Mouse (Mus musculus) erythroblast, embryonic 14.5 days (primary cell): ENCODE data around the gene Tcam1. TPM values are rescaled to one million over a fixed set of nuclear protein-coding genes. Genes with fewer than 3 reads are reported as not detected.
A peak's percentile ranks its signal among the peaks of the same experiment; 100 is the strongest.

Source experiments
- H3K27me3 ChIP-seq: 2 replicates; pipeline ENCODE4 v1.6.1; 2012; ENCODE audit warnings: inconsistent platforms; ENCODE audit not compliant: control insufficient read depth
- H3K36me3 ChIP-seq: 2 replicates; pipeline ENCODE4 v1.6.1; 2012; ENCODE audit warnings: mild to moderate bottlenecking, inconsistent platforms; ENCODE audit not compliant: control insufficient read depth
- H3K4me1 ChIP-seq: 2 replicates; pipeline ENCODE4 v1.6.1; 2012; ENCODE audit warnings: inconsistent platforms; ENCODE audit not compliant: control insufficient read depth
- H3K4me3 ChIP-seq: replicated peaks from 2 replicates; pipeline ENCODE3; 2012; ENCODE audit warnings: moderate library complexity, mild to moderate bottlenecking, inconsistent platforms
- H3K9me3 ChIP-seq: 2 replicates; pipeline ENCODE4 v1.6.1; 2012; ENCODE audit warnings: low read length, inconsistent platforms, mixed read lengths; ENCODE audit not compliant: control insufficient read depth
- GATA1 ChIP-seq: IDR thresholded peaks from 2 replicates; pipeline ENCODE4 v1.6.1; 2012; ENCODE audit warnings: low read length, inconsistent platforms, mixed read lengths
- TAL1 ChIP-seq: IDR thresholded peaks from 3 replicates; pipeline ENCODE4 v1.6.1; 2012; ENCODE audit warnings: low read length, inconsistent platforms, mixed read lengths
- polyA plus RNA-seq: library from polyadenylated mRNA; stranded (reverse); fragments of >175 nt; gene quantifications from 2 replicates; pipeline ENCODE4 v1.2.3, GENCODE M21; 2012

The Tcam1 gene
- polyA plus RNA-seq, 1 experiment = not detected

DNA sequence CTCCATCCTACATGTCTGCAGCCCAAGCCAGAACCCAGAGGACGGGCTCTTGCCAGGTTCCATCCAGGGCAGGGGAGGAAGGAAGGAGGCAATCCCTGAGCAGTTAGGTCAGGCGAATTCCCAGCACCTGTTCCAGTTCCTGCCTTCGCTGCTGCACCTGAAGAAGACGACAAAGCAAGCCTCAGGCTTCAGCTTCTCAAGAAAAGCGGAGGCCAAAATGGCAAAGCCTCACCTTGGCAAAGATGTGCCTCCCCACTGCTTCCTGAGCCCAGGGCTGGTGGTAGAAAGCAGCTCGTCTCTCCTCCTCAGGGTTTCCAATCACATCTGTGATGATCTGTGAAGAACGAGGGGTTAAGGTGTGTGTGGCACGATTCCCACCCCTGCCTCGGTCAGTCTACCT lies 12.5 kb upstream of the Tcam1 start:
- Histone ChIP-seq H3K4me3 (no peak overlapping the region), H3K36me3 (peaks cover 96% of the 10 kb centered on the region), H3K9me3 (no peaks in the 10 kb centered on the region), H3K4me1 (peaks cover 16% of the 10 kb centered on the region), H3K27me3 (no peaks in the 10 kb centered on the region)
- TF ChIP-seq TAL1 = no peak
- TF ChIP-seq GATA1 = no peak

DNA sequence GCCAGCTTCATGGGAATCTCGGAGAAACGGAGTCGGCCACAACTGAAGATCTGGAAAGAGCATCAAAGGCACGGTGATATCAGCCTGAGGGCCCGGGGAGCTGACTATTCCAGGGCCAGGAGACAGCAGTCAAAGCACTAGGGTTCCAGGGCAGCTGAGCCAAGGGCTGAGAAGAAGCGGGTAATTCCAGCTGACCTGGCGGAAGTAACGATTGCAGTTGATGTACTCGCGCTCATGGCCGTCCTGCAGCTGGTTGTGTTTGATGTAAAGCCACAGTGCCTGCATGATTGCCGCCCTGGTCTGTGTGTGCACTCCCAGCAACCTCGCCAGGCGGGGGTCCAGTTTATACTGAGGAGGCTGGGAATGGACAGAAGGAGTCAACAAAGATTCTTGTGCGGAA lies 11.5 kb upstream of the Tcam1 start:
- H3K4me3 ChIP-seq = no peak overlapping the region
- TF ChIP-seq GATA1 = no peak
- TF ChIP-seq TAL1 = no peak
- peaks cover 94% of the 10 kb centered on the region for H3K36me3 ChIP-seq
- H3K27me3 ChIP-seq = no peaks in the 10 kb centered on the region
- peaks cover 23% of the 10 kb centered on the region for H3K4me1 ChIP-seq
- no peaks in the 10 kb centered on the region for H3K9me3 ChIP-seq

DNA sequence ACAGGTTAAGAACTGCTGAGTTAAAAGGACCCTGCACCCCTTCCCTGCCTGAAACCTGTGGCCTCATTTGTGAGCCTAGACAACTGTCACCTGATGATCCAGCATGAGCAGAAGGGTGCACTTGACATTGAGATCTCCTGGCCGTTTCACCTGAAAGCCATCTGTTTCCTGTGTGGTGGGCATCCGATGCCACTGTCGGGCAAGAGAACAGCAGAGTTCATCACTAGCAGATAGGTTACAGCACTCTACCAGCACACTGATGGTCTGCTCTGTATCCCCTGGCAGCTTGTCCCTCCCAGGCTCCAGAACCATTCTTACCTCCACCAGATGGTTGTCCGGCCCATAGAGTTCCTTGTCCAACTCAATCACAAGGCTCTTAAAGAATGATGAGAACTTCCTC lies 10.9 kb upstream of the Tcam1 start:
- TF ChIP-seq GATA1 (no peak), TAL1 (no peak)
- H3K4me1 ChIP-seq = peaks cover 28% of the 10 kb centered on the region
- H3K36me3 ChIP-seq = peaks cover 95% of the 10 kb centered on the region

DNA sequence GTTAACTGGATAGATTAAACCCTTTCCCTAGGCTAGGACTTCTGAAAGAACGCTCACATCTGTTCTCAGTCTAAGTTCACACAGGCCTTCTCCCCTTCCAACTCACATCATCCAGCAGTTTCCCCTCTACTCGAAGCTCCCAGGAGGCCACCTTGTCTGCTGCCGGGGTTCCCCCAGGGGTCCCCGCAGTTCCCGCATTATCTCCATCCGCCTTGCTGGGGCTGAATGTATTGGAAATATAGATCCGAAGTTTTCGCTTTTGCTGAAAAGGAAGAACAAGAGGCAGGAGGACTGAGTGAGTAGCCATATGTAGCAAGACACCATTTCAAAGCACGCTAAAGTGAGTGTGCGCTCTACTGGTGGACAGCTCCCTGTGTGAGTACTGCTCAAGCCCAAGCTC lies 10.0 kb upstream of the Tcam1 start:
- TF ChIP-seq TAL1 = no peak
- TF ChIP-seq GATA1 = no peak
- no peaks in the 10 kb centered on the region for H3K27me3 ChIP-seq
- peaks cover 92% of the 10 kb centered on the region for H3K36me3 ChIP-seq

More for the DNA sequence above, 10.9 kb upstream of the Tcam1 start:
- H3K9me3 ChIP-seq = no peaks in the 10 kb centered on the region
- H3K27me3 ChIP-seq = no peaks in the 10 kb centered on the region
- H3K4me3 ChIP-seq = no peak overlapping the region

DNA sequence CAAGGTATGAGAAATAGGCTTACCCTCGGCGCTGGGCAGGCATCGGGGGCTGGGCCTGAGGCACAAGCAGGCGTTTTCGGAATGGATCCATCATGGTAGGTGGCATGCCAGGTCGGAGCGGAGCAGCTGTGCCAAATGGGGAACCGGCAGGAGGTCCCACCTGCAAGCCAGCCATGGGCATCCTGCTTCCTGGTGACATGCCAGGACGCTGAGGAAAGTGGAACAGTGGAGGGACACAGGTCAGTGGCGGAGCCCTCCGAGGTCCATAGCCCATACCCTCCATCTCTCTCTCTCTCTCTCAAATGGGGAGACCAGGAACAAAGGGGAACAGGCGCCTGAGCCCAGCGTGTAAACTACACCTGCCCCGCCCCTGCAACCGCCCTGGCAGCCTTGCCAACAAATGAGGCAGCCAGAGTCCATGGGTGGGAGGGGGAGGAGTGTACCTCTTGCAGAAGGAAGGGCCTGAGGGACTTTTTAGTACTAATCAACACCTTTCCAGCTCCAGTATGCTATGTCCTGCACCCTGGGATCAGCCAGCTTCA lies 9.1 kb upstream of the Tcam1 start:
- TF ChIP-seq GATA1 = no peak
- no peak for TF ChIP-seq TAL1
- peaks cover 82% of the 10 kb centered on the region for H3K36me3 ChIP-seq
- no peaks in the 10 kb centered on the region for H3K9me3 ChIP-seq
- no peaks in the 10 kb centered on the region for H3K27me3 ChIP-seq
- peaks cover 45% of the 10 kb centered on the region for H3K4me1 ChIP-seq
- no peak overlapping the region for H3K4me3 ChIP-seq

More for the DNA sequence above, 10.0 kb upstream of the Tcam1 start:
- no peaks in the 10 kb centered on the region for H3K9me3 ChIP-seq
- H3K4me3 ChIP-seq = no peak overlapping the region
- H3K4me1 ChIP-seq = peaks cover 36% of the 10 kb centered on the region

DNA sequence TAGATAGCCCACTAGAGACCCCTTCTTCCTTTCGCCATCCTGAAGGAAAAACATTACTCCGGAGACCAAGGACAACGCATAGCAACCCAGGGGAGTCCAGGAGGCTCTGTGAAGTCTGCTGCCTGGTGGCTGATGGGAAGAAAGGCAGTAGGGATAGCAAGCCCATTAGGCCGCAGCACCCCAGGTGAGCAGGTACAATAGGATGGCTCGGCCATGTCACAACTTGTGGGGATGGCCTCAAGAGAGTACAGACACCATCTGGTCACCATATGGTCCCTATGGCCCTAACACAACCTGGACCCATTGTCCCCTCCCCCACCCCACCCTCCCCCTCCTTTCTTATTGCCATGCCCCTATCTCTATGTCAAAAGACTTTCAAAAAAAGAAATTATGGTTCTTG lies 8.6 kb upstream of the Tcam1 start:
- Histone ChIP-seq H3K36me3 (peaks cover 77% of the 10 kb centered on the region), H3K9me3 (no peaks in the 10 kb centered on the region), H3K4me3 (no peak overlapping the region), H3K4me1 (peaks cover 45% of the 10 kb centered on the region), H3K27me3 (no peaks in the 10 kb centered on the region)
- TF ChIP-seq TAL1 = no peak
- no peak for TF ChIP-seq GATA1

DNA sequence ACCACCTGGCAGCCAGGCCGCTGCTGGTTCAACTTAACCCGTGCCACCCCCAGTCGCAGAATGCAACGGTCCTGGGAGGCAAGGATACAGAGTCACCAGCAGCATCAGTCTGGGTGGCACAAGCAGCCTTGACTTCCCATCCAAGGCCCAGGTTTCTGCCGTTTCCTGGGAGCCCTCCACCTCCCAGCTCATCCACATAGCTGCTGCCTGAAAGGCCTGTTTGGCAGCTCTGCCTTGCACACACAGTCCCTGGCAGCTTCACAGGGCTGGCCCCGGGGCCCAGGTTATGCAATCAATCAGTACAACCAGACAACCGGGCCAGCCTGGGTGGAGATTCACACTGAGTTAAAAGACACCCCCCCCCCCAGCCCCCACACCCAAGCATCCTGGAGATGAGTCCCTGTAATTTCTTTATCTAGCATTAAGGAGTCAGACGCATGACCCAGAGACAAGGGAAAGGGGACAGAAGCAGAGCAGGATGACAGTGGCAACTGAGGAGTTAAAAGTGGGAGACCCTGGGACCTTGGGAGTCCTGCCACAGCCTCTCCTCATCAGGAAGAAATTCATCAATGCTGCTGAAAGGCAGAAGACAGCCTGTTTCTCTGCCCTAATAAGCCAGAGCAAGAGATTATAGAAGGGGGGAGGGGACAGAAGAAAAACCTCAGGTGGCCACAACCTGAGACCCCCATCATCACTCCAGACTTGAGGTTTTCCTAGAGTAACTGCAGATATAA lies 8.0 kb upstream of the Tcam1 start:
- Histone ChIP-seq H3K4me3 (no peak overlapping the region), H3K9me3 (no peaks in the 10 kb centered on the region), H3K4me1 (peaks cover 50% of the 10 kb centered on the region), H3K36me3 (peaks cover 71% of the 10 kb centered on the region), H3K27me3 (no peaks in the 10 kb centered on the region)
- no peak for TF ChIP-seq GATA1
- no peak for TF ChIP-seq TAL1

DNA sequence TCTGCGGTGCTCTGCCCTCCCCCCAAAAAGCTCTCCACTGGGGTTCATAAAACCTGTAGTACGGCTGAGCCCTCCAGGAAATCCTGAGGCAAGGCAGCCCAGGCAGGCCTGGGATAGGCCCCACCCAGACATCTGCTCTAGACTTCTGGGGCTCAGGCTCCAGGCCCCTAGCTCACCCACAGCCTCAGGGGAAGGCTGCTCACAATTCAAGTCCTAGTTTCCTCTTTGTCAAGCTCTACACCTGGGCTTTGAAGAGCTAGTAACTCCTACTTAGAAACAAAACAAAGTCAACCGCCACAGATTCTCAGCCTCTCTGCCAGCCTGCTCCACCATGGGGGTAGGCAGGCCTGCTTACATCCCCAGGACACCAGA lies 7.4 kb upstream of the Tcam1 start:
- Histone ChIP-seq H3K4me1 (peaks cover 55% of the 10 kb centered on the region), H3K4me3 (no peak overlapping the region)

DNA sequence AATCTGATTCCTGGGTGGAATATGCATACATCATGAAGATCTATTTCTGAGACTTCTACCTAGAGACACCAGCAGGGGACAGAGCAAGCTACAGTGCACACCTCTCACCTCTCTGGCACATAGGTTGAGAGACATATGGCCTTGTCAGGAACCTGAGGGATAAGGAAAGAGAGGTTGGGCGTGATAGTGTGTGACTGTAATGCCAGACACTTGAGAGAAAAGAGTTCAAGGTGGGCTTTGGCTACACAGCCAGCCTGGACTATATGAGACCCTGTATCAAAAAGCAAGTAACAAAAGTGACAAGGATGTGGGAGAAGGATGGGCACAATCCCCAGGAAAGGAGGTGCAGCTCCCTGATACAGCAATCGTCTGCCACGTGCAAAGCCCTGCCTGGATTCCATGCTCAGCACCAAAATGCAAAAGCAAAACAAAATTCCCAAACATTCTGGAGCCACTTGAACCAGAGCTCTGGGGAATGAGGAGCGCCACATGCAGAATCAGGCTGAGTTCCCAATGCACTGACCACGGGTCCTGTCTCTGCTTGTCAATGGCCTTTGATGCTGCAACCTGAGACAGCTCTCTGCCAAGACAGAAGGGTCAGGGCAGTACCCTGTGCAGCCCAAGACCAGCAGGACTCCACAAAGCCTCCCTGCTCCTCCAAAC lies 5.2 kb upstream of the Tcam1 start:
- H3K4me3 ChIP-seq = peak overlapping the region; percentile 95
- no peak for TF ChIP-seq TAL1
- TF ChIP-seq GATA1 = no peak
- H3K9me3 ChIP-seq = no peaks in the 10 kb centered on the region
- no peaks in the 10 kb centered on the region for H3K27me3 ChIP-seq
- peaks cover 65% of the 10 kb centered on the region for H3K4me1 ChIP-seq
- H3K36me3 ChIP-seq = peaks cover 43% of the 10 kb centered on the region

More for the DNA sequence above, 7.4 kb upstream of the Tcam1 start:
- no peaks in the 10 kb centered on the region for H3K9me3 ChIP-seq
- no peaks in the 10 kb centered on the region for H3K27me3 ChIP-seq
- peaks cover 66% of the 10 kb centered on the region for H3K36me3 ChIP-seq
- TF ChIP-seq GATA1 (no peak), TAL1 (no peak)
